Mouse (Mus musculus): ENCODE data around the gene Zup1.
"Not testable (repeated sequence)": the region's sequence is repeated elsewhere in the genome, so short reads cannot be mapped to it uniquely, and the experiment has no call there.

Gene Zup1

DNA sequence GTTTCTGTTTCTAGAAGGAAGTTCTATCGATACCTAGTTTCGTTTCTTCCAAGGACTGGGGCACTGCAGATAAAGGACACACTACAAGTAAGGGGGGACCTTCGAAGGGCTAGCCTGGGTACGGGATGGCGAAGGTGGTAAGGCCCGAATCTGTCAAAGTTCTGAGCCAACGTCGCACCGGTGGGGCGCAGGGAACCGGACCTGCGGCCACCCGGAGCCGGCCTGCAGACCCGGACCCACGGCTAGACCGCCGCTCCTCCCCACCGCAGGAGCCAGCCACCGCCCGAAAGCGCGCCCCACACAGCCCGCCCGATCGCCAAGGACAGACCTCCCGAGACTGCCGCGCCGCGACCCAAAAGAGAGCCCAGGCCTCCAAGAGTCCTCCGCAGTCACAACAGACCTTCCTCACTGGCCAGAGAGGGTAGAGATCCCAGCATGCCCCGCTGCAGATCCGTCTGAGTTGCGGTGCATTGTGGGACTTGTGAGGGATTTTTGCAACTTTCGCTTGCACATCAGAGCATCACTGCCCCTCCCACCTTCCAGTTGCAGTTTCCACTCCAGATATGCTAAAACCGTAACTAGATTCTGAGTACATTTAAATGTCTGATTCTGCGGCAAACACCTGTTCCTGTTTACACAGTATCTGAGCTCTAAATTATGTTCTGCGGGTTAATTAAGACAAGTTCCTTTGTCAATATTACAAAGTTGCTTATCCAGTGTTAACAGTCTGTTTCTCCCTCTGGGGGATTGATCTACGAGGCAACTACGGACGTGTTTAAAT lies at the start of gene Zup1:
Gene Zup1 (minus strand): TSS at position 467 of the 781 bp plus-strand sequence.
- DNase-seq (ENCODE audit: low read depth, low spot score) = peak; percentile 60

DNA sequence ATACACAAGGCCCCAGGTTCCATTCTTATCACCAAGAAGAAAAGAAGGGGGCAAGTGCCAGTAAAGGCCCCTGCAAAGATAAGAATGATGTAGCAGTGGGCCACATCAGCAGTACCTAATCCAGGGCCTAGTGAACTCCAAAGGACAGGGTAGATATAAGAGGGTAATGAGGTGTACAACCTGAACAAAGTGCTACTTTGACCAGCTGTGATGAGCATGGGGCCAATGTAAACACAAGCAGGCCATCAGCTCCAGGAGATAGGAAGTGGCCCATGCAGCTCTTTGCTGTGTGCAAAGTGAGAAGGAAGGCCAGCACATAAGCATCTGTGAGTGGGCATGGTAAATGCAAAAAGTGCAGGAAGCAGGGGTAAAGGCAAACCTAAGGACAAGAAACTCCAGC lies 47.3 kb upstream of the Zup1 start:
- no peak for DNase-seq (ENCODE audit: low read depth, low spot score)

DNA sequence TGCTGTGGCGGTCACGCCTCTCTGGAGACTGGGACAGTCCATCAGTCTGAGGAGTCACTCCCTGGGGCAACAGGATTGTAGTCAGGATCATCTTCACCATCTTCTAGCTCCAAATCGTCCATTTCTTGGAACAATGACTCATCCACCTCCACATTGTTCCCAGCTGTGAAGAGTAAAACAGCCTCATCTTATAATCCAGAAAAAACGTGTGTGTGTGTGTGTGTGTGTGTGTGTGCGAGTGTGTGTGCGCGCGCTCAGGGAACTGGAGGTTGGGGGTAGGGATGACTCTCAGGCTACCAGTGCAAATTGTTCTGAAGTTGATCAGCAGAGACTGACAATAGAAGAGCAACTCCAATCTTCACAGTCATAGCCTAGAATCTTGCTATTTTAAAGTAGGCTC lies 45.6 kb upstream of the Zup1 start:
- DNase-seq (ENCODE audit: low read depth, low spot score) = not testable (repeated sequence)

DNA sequence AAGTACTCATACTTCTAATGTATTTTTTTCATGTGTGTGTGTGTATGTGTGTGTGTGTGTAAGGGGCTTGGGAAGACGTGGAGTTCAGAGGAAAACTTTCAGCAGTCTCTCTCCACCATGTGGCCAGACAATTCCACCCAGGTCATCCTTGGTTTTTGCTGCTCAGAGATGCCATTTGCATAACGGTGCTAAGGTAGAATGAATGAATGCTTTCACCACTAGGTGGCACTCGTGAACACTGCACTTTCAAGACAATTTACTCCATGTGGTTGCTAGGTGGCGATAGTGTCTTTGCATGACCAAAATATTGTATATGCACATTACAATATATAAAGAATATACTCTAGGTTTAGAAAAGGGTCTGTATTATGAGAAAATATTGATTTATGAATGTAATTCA lies 35.7 kb upstream of the Zup1 start:
- DNase-seq (ENCODE audit: low read depth, low spot score) = peak; percentile 59

DNA sequence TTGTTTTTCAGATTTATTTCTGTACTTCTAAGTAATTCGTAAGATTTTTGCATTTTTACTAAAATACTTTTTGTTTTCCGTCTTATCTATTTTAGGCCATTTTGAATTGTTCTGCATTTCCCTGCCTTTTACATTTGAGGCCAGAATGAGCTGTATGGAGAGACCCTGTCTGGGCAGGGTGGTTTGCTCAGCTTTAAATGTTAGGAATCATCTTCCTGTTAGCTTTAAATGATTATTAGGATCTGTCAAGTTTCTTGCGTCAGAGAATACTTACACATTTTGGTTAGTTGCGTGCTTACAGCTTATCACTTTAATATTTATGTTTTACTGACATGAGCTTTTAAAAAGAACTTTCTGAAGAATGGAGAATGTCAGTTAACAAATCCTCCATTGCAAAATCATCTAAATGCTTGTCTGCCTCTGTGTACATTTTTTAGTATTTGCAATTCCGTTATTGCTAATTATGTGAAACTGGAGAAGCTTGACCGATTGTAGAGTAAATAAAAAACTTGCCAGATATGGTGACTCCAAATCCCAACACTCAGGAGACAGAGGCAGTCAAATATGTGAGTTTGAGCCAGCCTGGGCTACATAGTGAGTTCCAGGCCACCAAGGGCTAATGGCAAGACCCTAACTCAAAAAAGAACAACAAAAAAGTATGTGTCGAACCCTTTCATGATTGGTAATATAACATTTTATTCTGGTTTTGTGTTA lies 23.9 kb upstream of the Zup1 start:
- DNase-seq (ENCODE audit: low read depth, low spot score) = no peak

GRCm38 (mm10) chr10:33952509-33952908 lies 1.4 kb upstream of the Zup1 start:
- DNase-seq (ENCODE audit: low read depth, low spot score) = no peak

DNA sequence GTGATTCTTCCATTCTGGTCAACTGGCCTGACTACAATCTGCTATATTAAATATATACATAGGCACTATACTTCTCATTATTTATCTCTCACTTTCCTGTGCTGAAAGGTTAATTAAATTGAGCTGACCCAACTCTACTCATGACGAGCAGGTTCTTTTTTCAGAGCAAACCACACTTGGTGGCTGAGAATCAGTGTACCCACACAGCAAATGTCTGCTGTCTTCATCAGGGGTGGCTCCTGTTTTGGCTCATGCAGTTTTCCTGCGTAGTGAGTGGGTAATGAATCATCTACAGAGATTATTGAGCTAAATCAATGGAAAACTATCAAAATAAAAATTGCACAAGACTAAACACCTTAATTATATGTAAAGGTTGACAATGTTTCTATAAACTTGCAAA lies 4.7 kb downstream of the Zup1 start:
- no peak for DNase-seq (ENCODE audit: low read depth, low spot score)

DNA sequence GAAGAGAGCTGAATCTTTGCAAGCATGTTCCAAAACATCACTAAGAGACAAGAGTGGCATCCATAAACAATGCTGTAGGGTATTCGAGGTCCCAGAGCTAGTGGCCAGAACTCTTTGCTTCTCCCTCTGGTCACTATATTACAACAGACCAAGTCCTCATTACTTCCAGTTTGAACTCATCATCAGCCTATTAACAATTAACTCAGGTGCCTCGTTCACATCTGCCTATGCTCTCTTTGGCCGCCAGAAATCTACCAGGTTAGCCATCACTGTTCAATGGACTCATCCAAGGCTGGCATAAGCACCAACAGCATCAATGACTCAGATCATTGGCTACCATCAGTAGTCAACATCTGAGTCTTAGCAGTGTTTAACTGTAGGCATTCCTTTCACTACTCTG lies 5.7 kb downstream of the Zup1 start:
- no peak for DNase-seq (ENCODE audit: low read depth, low spot score)

- DNase-seq (ENCODE audit: low read depth, low spot score) = no peak
Observed at GRCm38 (mm10) chr10:33940702-33941101, 10.4 kb downstream of the Zup1 start.

- DNase-seq (ENCODE audit: low read depth, low spot score) = no peak
Observed at GRCm38 (mm10) chr10:33905489-33905888, 45.6 kb downstream of the Zup1 start.

DNA sequence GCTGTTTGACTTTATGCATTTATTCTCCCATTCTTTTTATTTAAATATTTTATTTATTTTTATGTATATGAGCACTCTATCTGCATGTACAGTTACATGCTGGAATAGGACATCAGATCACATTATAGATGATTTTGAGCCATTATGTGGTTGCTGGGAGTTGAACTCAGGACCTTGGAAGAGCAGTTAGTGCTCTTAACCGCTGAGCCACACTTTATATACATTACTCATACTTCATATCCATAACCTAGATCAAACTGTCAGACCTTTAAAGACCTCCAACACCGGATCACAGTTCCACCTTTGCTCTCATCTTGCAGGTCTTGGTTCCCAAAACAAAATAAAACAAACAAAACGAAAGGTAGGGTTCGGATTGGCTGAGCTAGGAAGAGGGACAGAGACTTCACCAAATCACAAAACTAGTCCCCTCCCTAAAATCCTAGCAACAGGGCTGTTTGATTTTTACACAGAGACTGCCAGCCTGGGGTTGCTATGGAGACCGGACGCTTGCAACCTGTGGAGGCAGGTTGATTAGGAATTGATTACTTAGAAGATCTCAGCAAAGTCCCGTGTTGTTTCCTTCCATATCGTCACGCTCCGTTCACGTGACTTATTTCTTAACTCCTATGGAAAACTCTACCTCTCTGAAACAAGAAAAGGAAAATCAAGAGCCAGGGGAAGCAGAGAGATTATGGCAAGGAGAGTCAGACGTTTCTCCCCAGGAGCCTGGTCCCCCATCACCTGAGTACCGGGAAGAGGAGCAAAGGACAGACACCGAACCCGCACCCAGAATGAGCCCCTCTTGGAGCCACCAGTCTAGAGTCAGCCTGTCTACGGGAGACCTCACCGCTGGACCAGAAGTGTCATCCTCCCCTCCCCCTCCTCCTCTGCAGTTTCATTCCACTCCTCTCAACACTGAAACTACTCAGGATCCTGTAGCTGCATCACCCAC lies 46.3 kb downstream of the Zup1 start, which contains the start of gene Rsph4a:
Gene Rsph4a (plus strand): TSS at position 582 of the 952 bp plus-strand sequence.
- DNase-seq (ENCODE audit: low read depth, low spot score) = peak; percentile 74

DNA sequence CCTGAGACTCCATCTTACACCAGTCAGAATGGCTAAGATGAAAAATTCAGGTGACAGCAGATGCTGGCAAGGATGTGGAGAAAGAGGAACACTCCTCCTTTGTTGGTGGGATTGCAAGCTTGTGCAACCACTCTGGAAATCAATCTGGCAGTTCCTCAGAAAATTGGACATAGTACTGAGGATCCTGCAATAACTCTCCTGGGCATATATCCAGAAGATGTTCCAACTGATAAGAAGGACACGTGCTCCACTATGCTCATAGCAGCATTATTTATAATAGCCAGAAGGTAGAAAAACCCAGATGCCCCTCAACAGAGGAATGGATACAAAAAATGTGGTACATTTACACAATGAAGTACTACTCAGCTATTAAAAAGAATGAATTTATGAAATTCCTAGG lies 49.5 kb downstream of the Zup1 start:
- not testable (repeated sequence) for DNase-seq (ENCODE audit: low read depth, low spot score)

- not testable (repeated sequence) for DNase-seq (ENCODE audit: low read depth, low spot score)
Observed at GRCm38 (mm10) chr10:33882411-33882810, 68.7 kb downstream of the Zup1 start.

GRCm38 (mm10) chr10:33872672-33873398 lies 78.2 kb downstream of the Zup1 start:
- no peak for DNase-seq (ENCODE audit: low read depth, low spot score)

DNA sequence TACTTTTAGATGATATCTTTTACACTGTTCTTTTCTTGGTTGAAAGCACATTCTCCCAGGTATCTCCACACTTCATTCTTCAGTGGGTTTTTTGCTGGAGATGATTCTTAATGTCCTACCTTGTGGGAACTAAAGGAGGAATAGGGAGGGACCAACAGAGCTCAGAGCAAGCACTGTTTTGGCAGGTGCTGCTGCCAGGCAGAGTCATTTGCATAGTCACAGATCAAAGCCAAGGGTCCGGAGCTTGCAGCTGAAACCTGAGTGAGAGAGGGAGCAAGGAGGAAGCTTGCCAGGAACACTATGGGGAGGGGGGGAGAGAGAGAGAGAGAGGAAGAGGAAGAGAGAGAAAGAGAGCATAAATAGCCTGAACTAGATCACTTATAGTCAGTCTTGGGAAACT lies 80.6 kb downstream of the Zup1 start:
- DNase-seq (ENCODE audit: low read depth, low spot score) = no peak

All from WW6 (cell line).